Mouse (Mus musculus): ENCODE measurements around the gene Tmem100. TPM values are rescaled to one million over a fixed set of nuclear protein-coding genes. Genes with fewer than 3 reads are reported as not detected.

The Tmem100 gene
- total RNA-seq, 2 experiments from 2014 or later, result 0.84 TPM; not detected in 1

DNA sequence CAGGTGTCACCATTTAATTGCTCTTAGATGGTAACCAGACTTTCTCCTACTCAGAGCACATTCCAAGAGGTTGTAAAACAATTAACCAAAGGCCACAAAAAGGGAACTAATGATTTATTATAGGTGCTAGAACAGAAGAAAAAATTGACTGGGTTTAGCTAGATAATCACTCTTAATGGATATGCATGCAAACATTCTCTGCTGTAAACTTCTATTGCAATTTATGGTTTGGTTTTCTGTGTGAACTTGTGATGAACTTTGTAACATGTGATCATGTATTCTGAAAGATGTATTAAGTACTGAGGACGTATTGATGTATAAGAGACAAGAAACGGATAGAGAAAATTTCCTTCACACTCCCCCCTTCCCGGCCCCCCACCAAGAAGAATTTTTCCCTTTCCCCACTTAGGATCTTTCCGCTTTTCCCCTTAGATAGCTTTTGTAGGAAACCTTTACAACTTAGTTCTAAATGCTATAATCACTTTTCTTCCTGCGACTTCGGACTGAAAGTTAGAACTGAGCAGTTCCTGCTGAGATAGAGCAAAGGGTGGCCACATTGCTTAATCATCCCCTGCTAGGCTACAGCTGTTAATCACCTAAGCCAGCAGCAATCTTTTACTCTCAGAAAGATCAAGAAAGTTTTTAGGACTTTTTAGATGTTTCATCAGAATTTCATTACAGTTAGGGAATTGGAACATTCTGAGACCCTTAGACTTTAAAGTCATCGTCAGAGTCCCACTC is 22.2 kb upstream of the Tmem100 start:
- ATAC-seq (replicated peaks; ENCODE audit: low FRiP score, poor library complexity, severe bottlenecking), result no peak

DNA sequence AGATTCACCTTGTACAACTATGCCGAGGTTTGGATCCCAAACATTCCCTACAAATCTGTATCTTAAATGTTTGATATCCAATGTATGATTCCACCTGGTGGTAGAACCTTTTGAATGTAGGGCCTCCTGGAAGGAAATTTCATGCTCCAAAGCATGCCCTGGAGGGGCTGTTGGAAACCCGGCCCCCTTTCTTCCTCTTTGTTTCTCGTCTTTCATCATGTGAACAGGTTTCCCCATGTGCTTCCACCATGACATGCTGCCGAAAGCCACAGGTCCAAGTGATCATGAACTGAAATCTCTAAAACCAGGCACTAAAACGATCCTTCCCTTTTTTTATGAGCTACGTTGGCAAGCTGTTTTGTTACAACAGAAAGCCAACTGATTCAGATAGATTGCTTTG is 16.5 kb upstream of the Tmem100 start:
- no peak for ATAC-seq (replicated peaks; ENCODE audit: low FRiP score, poor library complexity, severe bottlenecking)

DNA sequence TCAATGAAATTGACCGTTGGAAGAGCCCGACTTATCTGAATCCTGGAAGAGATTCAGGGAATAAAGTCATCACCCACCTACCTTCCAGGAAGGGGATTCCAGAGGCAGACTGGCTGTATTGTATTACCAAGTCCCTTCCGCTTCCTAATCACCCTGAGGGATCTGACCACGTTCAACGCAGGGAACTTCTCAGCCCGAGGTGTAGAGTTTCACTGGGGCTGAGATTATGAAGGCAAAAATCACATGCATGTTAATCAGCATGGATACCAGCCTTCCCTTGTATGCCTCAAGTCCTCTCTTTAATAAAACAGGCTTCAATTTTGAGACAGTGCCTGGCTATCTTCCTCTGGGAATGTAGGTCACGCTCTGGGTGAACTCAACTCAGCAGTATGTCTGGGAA is 14.9 kb upstream of the Tmem100 start:
- no peak for ATAC-seq (replicated peaks; ENCODE audit: low FRiP score, poor library complexity, severe bottlenecking)

DNA sequence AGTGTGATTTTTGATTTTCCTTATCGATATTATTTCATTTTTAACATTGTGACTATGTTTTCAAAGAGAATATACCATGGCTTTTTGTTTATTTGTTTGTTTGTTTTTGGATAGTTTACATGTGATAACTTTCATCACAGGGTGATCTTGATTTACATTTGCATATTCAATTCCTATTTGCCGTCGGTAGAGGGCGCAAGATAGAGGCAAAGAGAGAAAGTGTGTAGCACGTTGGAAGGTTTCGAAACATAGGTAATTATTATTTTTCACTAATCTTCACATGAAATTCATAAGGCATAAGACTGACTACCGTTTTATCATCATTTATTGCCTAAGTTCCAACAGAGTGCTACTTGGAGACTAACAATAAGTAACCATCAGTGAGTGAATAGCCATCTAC is 11.0 kb upstream of the Tmem100 start:
- ATAC-seq (replicated peaks; ENCODE audit: low FRiP score, poor library complexity, severe bottlenecking), result no peak

DNA sequence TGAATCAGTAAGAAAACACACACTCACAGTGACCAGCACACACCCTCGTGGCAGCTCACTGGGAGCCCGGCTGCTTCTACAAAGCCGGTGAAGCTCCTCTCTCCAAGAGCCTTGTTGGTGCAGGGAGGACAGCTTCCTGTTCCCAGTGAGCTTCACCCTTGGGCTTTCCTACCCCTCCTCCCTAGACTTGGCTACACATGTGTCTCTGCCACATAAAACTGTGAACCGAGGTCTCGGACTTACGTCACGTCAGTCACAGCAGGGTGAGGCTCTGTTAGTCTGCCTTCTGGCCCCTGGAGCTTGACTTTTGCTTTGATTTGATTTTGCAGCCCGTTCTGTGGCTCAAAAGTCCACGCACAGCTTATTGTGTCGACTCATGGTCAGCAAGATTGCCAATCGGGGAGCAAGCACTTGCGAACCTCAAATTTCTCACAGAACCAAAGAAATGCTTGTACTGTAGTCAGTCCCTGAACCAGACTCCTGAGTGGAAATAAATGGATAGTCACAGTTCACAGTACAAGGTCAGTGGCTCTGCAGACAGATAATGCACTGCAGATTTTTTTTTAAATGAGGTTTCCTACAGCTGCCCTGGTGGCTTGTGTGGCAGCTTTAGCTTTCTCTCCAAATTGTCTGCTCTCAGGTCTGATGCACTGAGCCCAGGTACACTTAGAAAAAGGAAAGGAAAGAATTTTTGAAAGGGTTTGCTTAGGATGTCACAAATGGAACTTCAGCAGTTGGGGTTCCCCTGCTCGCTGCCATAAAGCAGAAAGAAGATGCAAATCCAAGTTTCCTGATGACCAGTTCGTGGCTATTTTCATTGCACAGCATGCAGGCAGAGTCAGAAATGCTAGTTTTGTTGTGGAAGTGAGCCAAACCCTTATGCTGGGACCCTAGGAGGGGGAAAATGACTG is 4.0 kb upstream of the Tmem100 start:
- ATAC-seq (replicated peaks; ENCODE audit: low FRiP score, poor library complexity, severe bottlenecking), result no peak

DNA sequence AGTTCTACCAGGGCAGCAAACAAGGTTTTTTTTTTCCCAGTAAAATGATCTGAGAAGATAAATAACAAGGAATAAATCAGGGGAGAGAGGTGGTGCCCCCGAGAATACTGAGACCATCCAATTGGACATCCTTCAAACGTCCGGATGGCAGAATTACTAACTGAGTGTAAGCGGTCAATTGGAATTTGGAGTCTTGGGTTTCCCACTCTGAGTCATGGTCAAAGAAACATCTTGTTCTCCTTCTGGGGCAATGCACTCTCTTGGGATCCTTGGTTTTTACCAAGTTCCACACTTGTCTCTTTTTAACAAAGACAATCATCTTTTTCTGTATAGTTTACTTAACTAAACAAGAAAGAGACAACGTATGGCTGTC is 3.4 kb upstream of the Tmem100 start:
- no peak for ATAC-seq (replicated peaks; ENCODE audit: low FRiP score, poor library complexity, severe bottlenecking)

DNA sequence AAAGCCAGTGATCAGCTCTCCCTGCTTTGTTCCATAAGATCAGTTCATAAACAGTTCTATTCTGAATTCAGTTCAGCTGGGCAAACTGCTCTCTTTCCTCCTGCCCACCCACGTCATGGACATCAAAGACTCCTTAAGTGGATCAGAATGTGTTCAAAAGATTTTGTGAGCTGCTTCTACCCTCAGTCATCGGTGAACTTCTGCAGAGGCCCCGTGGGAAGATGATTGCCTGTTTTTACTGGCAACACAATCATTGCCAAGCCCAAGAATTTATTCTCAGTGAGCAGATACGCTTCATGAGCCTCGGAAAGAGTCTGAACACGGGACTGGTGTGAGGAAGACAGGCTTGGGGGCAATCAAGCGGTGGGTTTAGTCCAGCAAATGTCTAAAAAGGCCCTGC is 2.9 kb upstream of the Tmem100 start:
- no peak for ATAC-seq (replicated peaks; ENCODE audit: low FRiP score, poor library complexity, severe bottlenecking)

DNA sequence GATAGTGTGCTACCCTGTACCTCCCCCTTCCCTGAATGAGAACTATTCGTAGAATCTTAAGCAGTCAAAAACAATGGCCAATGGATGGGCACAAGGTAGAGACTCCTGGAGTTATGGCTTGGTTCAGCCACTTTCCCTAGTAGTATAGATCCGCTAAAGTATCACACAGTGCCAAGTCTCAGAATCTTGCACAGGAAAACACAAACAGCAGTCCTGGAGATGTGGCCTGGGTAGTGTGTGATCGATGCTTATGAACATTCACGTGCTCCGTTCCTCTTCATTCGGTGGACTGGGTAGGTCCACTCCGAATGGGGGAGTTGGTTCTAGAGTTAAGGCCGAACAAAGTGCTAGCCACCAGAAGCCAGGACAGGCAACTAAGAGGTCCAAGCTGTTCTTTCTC is 1.4 kb upstream of the Tmem100 start:
- no peak for ATAC-seq (replicated peaks; ENCODE audit: low FRiP score, poor library complexity, severe bottlenecking)

DNA sequence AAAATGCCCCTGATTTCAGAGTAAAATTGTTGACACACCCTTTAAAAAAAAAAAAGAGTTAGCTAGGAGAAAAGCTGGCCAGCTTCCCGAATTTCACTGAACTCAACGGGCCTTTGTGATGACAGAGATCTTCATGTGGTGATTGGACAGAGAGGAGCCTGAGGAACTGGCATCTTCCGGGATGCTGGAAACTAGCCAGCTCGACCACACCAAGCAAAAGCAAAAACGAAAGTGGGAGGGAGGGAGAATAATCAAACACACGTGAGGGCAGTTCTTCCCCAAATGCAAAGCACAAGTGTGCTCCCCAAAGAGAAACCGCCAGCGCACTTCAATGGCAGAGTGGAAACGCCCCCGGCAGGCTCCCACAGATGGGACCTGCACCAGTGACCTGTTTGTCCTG is 794 bp upstream of the Tmem100 start:
- ATAC-seq (replicated peaks; ENCODE audit: low FRiP score, poor library complexity, severe bottlenecking), result no peak

DNA sequence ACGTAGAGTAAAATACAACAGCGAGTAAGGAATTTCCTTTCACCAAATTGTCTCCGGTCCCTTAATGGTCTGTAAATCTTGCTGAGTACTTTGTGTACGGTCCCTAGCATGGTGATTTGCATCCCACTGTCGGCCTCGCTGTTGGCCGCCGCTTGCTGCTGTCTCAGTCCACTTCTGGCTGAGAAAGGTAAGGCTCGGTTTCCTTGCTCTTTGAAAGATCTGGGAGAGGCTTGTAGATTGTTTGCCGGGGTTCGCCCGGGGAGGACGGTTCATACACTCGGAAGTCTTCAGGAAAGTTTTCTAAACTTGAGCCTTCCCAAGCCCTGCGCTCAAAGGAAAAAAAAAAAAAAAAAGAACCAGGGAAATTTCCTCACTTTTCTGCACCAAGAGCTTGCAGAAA is 409 bp downstream of the Tmem100 start:
- no peak for ATAC-seq (replicated peaks; ENCODE audit: low FRiP score, poor library complexity, severe bottlenecking)

DNA sequence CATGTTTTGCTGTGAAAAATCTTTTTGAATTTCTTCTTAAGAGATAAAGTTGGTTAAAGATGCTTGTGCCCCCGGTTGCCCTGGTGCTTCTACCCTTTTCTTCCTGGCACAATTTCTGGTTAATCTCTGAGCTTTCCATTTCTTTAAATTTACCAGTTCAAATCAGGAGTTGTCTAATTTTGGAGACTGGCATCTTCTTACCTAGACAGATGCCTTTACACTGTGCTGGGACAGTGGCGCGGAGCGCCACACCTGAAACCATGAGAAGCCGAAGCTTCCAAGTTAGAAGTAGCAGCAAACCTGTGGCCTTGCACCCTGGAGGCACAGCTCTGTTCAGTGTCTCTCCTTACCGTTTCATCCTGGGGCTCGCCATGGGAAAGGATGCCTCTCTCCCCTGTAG is 928 bp downstream of the Tmem100 start:
- ATAC-seq (replicated peaks; ENCODE audit: low FRiP score, poor library complexity, severe bottlenecking), result no peak

DNA sequence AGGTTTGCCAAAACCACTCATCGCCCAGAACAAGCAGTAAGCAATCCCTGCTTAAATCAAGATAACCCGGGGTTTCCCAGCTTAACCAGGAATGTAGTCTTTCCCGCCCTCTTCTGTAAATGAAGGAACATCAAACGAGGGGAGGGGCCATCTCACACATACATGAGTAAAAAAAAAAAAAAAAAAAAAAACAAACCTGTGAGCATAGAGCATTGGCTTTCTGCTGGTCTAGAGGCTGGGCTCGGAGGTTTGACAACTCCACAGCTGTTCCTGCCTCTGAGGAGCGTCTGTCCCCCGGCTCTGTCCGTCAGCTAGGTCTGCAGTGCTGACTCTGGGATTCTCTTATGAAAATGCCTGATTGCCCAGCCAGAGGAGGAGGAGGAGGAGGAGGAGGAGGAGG is 2.7 kb downstream of the Tmem100 start:
- no peak for ATAC-seq (replicated peaks; ENCODE audit: low FRiP score, poor library complexity, severe bottlenecking)

DNA sequence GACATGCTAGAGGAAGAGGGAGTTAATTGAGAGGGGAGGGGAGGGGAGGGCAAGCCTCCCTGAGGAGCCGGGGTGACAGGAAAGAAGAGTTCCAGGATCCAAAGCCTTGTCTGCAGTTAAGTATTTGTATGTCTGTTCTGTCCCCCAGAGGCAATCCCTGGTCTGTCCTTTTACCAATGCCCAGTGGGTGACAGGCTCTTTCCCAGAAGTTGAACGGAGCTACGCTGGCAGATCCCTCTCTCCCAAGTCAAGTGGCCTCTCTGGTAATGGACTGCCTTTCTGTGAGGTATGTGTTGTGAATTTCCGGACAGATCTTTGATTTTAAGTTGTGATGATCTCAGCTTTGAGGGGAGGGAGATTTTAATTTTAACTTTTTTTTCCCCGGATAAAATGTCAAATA is 3.3 kb downstream of the Tmem100 start:
- no peak for ATAC-seq (replicated peaks; ENCODE audit: low FRiP score, poor library complexity, severe bottlenecking)

DNA sequence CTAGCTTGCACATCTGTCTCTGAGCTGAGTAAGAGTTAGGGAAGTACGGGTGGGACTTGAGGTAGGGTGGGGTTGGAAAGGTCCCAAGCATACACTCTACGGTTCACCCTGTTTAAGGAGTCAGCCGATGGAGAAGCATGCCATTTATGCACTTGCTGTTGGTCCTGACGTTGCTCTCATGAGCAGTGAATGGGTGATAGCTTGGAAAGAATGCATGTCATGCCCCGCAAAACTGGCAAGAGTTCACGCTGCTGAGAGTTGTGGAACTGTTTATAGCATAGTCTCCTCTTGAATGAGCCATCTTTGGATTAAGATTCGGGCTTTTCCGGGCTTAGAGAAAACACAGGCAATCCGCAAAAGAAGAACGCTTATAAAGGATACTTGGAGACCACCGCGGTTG is 4.5 kb downstream of the Tmem100 start:
- no peak for ATAC-seq (replicated peaks; ENCODE audit: low FRiP score, poor library complexity, severe bottlenecking)

DNA sequence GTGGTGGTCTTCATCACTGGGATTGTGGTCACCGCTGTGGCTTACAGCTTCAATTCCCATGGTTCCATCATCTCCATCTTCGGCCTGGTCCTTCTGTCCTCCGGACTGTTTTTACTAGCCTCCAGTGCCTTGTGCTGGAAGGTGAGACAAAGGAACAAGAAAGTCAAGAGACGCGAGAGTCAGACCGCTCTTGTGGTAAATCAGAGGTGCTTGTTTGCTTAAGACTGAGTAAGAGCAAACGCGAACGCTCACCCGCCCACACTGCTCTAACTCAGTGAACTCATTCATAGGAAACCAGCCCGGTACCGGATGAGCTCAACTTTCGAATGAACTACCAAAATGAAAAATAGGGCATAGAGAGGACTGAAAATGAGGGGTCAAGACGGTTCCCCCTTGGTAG is 5.4 kb downstream of the Tmem100 start:
- no peak for ATAC-seq (replicated peaks; ENCODE audit: low FRiP score, poor library complexity, severe bottlenecking)

DNA sequence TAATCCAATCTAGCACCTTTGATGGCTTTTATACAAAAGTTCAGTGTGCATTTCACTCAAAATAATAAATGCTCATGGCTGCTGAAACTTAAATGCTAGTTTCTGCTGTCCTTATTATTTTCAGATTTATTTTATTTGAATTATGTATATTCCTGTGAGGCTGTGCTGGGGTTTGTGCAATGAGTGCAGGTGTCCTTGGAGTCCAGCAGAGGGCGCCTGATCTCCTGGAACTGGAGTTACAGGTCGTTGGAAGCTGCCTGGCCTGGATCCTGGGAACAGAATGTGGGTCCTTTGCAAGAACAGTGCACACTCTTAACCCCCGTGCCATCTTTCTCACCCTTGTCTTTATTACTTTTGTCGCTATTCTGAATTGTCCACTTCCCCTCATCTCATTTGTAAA is 6.3 kb downstream of the Tmem100 start:
- ATAC-seq (replicated peaks; ENCODE audit: low FRiP score, poor library complexity, severe bottlenecking), result no peak

DNA sequence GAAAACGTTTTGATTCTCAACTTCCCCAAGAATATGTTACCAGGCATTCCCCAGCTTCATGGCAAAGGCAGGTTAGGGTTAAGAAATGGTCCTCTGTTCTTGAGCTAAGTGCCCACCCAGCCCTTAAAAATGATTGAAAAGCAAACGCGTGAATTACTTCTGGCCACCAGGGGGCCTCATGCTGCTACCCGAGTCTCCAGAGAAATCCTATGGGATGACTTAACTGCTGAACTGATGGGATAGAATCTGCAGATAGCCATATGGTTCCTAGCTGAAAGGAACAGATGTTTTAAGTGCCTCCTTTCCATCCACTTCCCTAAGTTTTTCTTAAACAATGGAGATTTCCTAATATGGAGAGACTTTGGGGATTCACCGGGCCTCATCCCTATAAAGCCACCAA is 7.9 kb downstream of the Tmem100 start:
- no peak for ATAC-seq (replicated peaks; ENCODE audit: low FRiP score, poor library complexity, severe bottlenecking)

DNA sequence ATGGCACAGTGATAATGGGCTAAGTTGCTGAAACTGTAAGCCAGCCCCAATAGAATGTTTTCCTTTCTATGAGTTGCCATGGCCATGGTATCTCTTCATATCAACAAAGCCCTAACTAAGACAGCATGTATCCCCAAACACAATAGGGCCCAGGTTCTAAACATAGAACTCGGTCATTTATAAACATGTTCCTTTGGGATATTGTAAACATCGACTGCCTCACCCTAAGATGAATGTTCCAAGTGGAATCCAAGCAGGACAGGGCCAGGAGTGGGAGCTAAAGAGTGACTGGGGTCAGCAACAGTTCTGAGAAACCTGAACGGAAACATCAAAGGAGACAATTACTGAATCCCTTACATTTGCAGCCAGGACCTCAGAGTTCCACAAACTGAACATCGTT is 14.3 kb downstream of the Tmem100 start:
- no peak for ATAC-seq (replicated peaks; ENCODE audit: low FRiP score, poor library complexity, severe bottlenecking)

DNA sequence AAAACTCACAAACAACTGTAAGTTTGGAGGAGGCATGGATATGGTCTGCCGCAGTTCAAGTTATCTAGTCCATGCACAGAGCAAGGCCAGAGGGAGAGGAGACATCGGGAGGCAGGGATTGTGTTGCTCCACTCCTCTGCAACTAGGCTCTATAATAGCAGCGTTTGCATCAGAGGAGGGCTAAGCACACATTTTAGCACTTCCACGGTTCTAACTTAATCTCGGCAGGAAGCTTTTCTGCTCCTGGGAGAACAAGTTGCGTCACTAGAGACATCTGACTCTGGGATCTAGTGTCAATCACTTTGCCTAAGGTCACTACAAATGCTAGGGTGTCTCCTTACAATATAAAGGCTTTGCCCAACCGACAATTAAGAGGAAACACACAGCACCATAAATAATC is 16.1 kb downstream of the Tmem100 start:
- ATAC-seq (replicated peaks; ENCODE audit: low FRiP score, poor library complexity, severe bottlenecking), result no peak

DNA sequence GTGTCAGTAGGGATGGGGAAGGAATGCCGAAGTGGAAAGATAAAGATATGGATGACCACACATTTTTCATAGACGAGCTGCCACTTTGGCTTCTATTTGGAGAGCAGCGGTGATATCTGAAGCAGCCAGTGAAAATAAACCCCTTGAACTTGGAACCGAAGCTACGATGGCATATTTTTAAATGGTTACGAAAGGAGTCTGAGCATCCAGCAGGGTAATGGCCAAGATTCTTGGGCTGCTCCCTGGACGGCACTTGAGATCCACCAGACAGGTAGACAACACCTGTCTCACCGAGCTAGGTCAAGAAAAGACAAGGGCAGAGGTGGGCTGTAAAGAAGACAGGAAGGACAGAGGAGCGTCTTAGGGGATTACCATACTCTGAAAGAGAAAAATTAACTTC is 17.1 kb downstream of the Tmem100 start:
- ATAC-seq (replicated peaks; ENCODE audit: low FRiP score, poor library complexity, severe bottlenecking), result no peak

DNA sequence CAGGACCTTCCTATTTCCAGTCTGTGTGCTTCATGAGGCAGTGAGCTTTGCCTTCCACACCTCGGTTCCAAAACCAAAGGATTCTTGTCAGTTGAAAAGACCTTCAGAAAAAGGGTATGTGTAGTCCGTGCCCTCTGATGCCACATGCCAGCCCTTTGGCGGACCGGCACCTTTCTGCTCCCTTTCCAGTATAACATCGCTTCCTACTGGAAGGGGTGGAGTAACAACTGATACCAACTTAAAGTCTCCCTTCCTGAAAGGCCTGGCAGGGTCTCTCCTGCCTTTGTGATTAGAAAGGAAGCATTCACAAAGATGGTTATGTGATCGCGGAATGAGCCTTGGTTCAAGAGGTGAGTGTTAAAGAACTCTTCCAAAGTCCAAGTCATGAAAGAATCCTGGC is 19.9 kb downstream of the Tmem100 start:
- no peak for ATAC-seq (replicated peaks; ENCODE audit: low FRiP score, poor library complexity, severe bottlenecking)
